Mouse (Mus musculus): Measurements from ENCODE around the gene She.
A peak's percentile ranks its signal among the peaks of the same experiment; 100 is the strongest.
"Not testable (repeated sequence)": the region's sequence is repeated elsewhere in the genome, so short reads cannot be mapped to it uniquely, and the experiment has no call there.

Gene She

GRCm38 (mm10) chr3:89830815-89831591 lies at the start of gene She:
Gene She, plus strand, starts transcription at chr3:89831370.
- peak; percentile 45 to 78 for DNase-seq

GRCm38 (mm10) chr3:89781640-89782039 lies 49.5 kb upstream of the She start:
- DNase-seq = no peak

- DNase-seq = peak; percentile 91 to 92
Measured at GRCm38 (mm10) chr3:89784991-89785753, 46.0 kb upstream of the She start.

- DNase-seq = no peak
Measured at GRCm38 (mm10) chr3:89786275-89786674, 44.9 kb upstream of the She start.

GRCm38 (mm10) chr3:89788680-89789352 lies 42.4 kb upstream of the She start:
- no peak for DNase-seq

GRCm38 (mm10) chr3:89794616-89795015 lies 36.6 kb upstream of the She start:
- no peak for DNase-seq

GRCm38 (mm10) chr3:89795746-89796145 lies 35.4 kb upstream of the She start:
- peak in 1 of 2 experiments; percentile 16 for DNase-seq

GRCm38 (mm10) chr3:89796358-89796757 lies 34.8 kb upstream of the She start:
- DNase-seq = peak; percentile 36 to 38

GRCm38 (mm10) chr3:89798518-89798917 lies 32.7 kb upstream of the She start:
- no peak for DNase-seq

GRCm38 (mm10) chr3:89799476-89799875 lies 31.7 kb upstream of the She start:
- no peak for DNase-seq

GRCm38 (mm10) chr3:89800078-89800477 lies 31.1 kb upstream of the She start:
- not testable (repeated sequence) for DNase-seq

GRCm38 (mm10) chr3:89800774-89801506 lies 30.2 kb upstream of the She start:
- no peak for DNase-seq

GRCm38 (mm10) chr3:89801507-89801847 lies 29.7 kb upstream of the She start:
- peak; percentile 45 to 51 for DNase-seq

GRCm38 (mm10) chr3:89802876-89803275 lies 28.3 kb upstream of the She start:
- DNase-seq = no peak

GRCm38 (mm10) chr3:89805179-89805578 lies 26.0 kb upstream of the She start:
- no peak for DNase-seq

GRCm38 (mm10) chr3:89806751-89807150 lies 24.4 kb upstream of the She start:
- DNase-seq = no peak

GRCm38 (mm10) chr3:89807171-89807570 lies 24.0 kb upstream of the She start:
- no peak for DNase-seq

- no peak for DNase-seq
Measured at GRCm38 (mm10) chr3:89807881-89808280, 23.3 kb upstream of the She start.

GRCm38 (mm10) chr3:89808638-89809037 lies 22.5 kb upstream of the She start:
- DNase-seq = no peak

- peak in 1 of 2 experiments; percentile 23 for DNase-seq
Measured at GRCm38 (mm10) chr3:89810841-89811240, 20.3 kb upstream of the She start.

- DNase-seq = no peak
Measured at GRCm38 (mm10) chr3:89812166-89812565, 19.0 kb upstream of the She start.

GRCm38 (mm10) chr3:89814051-89814450 lies 17.1 kb upstream of the She start:
- DNase-seq = no peak

- DNase-seq = peak; percentile 40 to 79
Measured at GRCm38 (mm10) chr3:89817056-89817455, 14.1 kb upstream of the She start.
